Comparison of ENCODE assay signal across 22 mouse cellular contexts in genomic region chr2:110945171-110945570, GRCm38 (mm10).
"Had no signal": no experiment of that assay in that cellular context is flagged by ENCODE, and none has a peak within 500 bp of the region (broad histone marks: within the 10 kb centered on the region; RNA-seq: fewer than 3 reads in every experiment).

No protein-coding gene starts in this region.

- DNase-seq: heart, postnatal 10 days; heart, postnatal 14 days; heart, postnatal 36 days; heart, postnatal 4 days; kidney, adult 11 months; kidney, adult 18-20 months; kidney, adult 2 months; kidney, adult 8-10 months; kidney, adult 9 months; kidney, postnatal 10 days; kidney, postnatal 14 days; kidney, postnatal 25 days; kidney, postnatal 36 days; kidney, postnatal 4 days; layer of hippocampus, adult 9-11 months; layer of hippocampus, postnatal 36 days had no signal

- ATAC-seq: hindbrain, embryonic 16.5 days; hindbrain, postnatal 0 days; inflammation-experienced regulatory T-cells, adult 6 months; intestine, embryonic 15.5 days; intestine, embryonic 16.5 days; intestine, postnatal 0 days had no signal
